Mouse (Mus musculus) stomach, postnatal 0 days (tissue): ENCODE measurements around the gene Fbln1. TPM values are rescaled to one million over a fixed set of nuclear protein-coding genes. Genes with fewer than 3 reads are reported as not detected.

Source experiments
- ATAC-seq: fragments of 200-750 bp; cut with Nextera tagmentation; 2 replicates; pipeline ENCODE4 v1.8.0; 2017; ENCODE audit not compliant: low FRiP score, low TSS enrichment
- DNase-seq: peaks from one replicate; pipeline ENCODE4 v3.0.0-alpha.2; 2016; ENCODE audit warnings: low spot score
- H3K27ac ChIP-seq: fragments of 300-500 bp; sonication (generic); replicated peaks from 2 replicates; pipeline ENCODE4 v1.5.1; 2014; ENCODE audit warnings: mild to moderate bottlenecking, control low read depth
- H3K27me3 ChIP-seq: fragments of 300-500 bp; sonication (generic); 2 replicates; pipeline ENCODE4 v1.6.1; 2014; ENCODE audit warnings: low read length; ENCODE audit not compliant: control insufficient read depth, insufficient read depth
- H3K36me3 ChIP-seq: fragments of 300-500 bp; sonication (generic); 2 replicates; pipeline ENCODE4 v1.6.1; 2014; ENCODE audit warnings: low read length, mixed read lengths; ENCODE audit not compliant: control insufficient read depth, insufficient read depth
- H3K4me1 ChIP-seq: fragments of 300-500 bp; sonication (generic); replicated peaks from 2 replicates; pipeline ENCODE4 v1.6.1; 2014; ENCODE audit warnings: antibody characterized with exemption; ENCODE audit not compliant: control insufficient read depth, insufficient read depth
- H3K4me2 ChIP-seq: fragments of 300-500 bp; sonication (generic); replicated peaks from 2 replicates; pipeline ENCODE4 v1.6.1; 2014; ENCODE audit warnings: low read depth, mild to moderate bottlenecking, control low read depth, moderate library complexity
- H3K4me3 ChIP-seq: fragments of 300-500 bp; sonication (generic); 2 replicates; pipeline ENCODE4 v1.5.1; 2014; ENCODE audit warnings: low read depth, low read length, control low read depth
- H3K9ac ChIP-seq: fragments of 300-500 bp; sonication (generic); 2 replicates; pipeline ENCODE4 v1.6.1; 2014; ENCODE audit warnings: mild to moderate bottlenecking, low read length, control low read depth, mixed read lengths
- H3K9me3 ChIP-seq: fragments of 300-500 bp; sonication (generic); 2 replicates; pipeline ENCODE4 v1.6.1; 2016; ENCODE audit warnings: low read length; ENCODE audit not compliant: control insufficient read depth
- CTCF ChIP-seq: IDR thresholded peaks from 2 replicates; pipeline ENCODE4 v1.5.1; 2016; ENCODE audit warnings: antibody characterized with exemption, low read depth, mild to moderate bottlenecking, moderate library complexity
- EP300 ChIP-seq: optimal IDR thresholded peaks from 2 replicates; pipeline ENCODE3; 2016; ENCODE audit warnings: antibody characterized with exemption
- WGBS: fragments of 180-500 bp; shearing (Covaris S2); extraction: QIAGEN DNeasy Blood & Tissue Kit; methylation state at CpG from one replicate; pipeline ENCODE4 v1.1.7; 2014; 5-methylcytosine and 5-hydroxymethylcytosine counted together
- polyA plus RNA-seq: library from polyadenylated mRNA; unstranded; fragments of >200 nt; fragmentation: Nextera tagmentation; extraction: Ambion mirVana; gene quantifications from 2 replicates; pipeline ENCODE4 v1.2.1, GENCODE M21; 2015

Fbln1 gene
- polyA plus RNA-seq, 1 experiment from 2014 or later, result 112 TPM

DNA sequence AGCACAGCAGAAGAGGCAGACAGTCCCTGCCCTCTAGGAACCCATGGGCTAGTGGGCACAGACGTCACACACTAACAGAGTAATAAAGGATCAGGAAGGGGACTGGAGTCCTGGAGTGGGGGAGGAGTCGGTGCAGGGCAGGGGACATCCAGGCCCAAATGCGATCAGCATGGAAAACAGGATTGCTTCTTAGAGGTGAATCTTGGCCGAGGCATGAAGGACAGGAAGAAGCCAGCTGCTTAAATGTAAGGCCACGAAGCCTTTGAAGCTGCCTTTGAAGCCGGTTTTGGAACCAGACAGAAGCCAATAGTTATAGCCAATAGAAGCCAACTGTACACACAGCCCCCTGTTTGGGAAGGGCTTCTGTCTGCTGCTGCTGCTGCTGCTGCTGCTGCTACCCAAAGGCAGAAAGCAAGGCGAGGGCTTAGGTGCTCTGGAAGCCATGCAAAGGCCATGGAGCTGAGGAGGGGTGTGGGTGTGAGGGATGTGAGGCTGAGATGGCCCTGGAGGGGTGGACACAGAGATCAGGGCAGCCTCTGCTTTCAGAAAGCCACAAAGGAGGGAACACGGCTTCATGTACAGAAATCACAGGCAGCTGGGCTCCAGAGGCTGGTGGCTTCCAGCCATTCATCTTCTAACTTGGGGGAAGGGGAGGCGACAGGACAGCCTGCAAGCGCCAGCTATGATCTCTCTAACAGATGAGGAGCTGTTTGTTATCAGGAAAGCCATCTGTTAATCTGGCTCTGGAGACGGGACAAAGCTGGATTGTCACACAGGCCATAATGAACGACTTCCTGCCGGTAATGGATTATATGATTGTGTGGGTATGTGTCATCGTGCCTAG, 5.1 kb upstream of the Fbln1 start:
- 36% methylated on average over 14 of the region's 14 CpGs for WGBS
- no peaks in the 10 kb centered on the region for H3K36me3 ChIP-seq
- no peak overlapping the region for H3K4me3 ChIP-seq
- no peak overlapping the region for H3K9ac ChIP-seq
- H3K27me3 ChIP-seq, result no peaks in the 10 kb centered on the region
- ATAC-seq (peak; percentile 28; the same call in 1 of the 2 replicates), DNase-seq (peak; percentile 23)
- H3K4me2 ChIP-seq, result no peak overlapping the region
- peak overlapping the region; percentile 78 for H3K27ac ChIP-seq
- no peaks in the 10 kb centered on the region for H3K9me3 ChIP-seq
- H3K4me1 ChIP-seq, result no peaks in the 10 kb centered on the region
- TF ChIP-seq EP300, result no peak
- TF ChIP-seq CTCF, result no peak

DNA sequence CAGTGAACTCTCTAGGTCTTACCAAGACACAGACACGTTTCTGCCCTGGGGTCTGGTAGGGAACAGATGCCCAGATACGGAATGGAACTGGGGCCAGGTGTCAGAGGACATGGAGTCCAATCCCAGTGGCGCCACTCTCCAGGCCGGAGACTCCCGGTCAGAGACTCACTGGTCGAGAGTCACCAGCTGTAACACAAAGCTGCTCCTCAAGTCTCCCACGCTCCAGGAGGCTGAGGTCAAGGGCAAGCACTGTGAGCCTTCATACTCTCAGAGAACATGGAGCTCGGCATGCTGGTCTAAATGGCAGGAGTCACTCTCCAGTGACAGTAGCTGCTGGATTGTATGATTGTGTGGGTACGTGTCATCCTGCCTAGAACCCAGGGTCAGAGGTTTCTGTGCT, 3.5 kb upstream of the Fbln1 start:
- Histone ChIP-seq H3K27me3 (no peaks in the 10 kb centered on the region), H3K36me3 (no peaks in the 10 kb centered on the region), H3K4me3 (no peak overlapping the region), H3K27ac (no peak overlapping the region; the same call in 1 of the 2 replicates), H3K9me3 (no peaks in the 10 kb centered on the region), H3K9ac (no peak overlapping the region), H3K4me2 (no peak overlapping the region), H3K4me1 (no peaks in the 10 kb centered on the region; the same call in 1 of the 2 replicates)
- ATAC-seq, result no peak
- 71% methylated on average over 9 of the region's 9 CpGs for WGBS
- no peak for DNase-seq
- TF ChIP-seq CTCF (no peak), EP300 (no peak)

- Histone ChIP-seq H3K27ac (no peak overlapping the region), H3K4me3 (no peak overlapping the region), H3K9ac (no peak overlapping the region), H3K9me3 (no peaks in the 10 kb centered on the region), H3K36me3 (no peaks in the 10 kb centered on the region), H3K27me3 (no peaks in the 10 kb centered on the region), H3K4me2 (no peak overlapping the region), H3K4me1 (no peaks in the 10 kb centered on the region; the same call in 1 of the 2 replicates)
- DNase-seq (no peak), ATAC-seq (no peak)
- 48% methylated on average over 5 of the region's 5 CpGs for WGBS
- TF ChIP-seq CTCF (no peak), EP300 (no peak)
Measured at GRCm38 (mm10) chr15:85202787-85203186, 3.0 kb upstream of the Fbln1 start.

DNA sequence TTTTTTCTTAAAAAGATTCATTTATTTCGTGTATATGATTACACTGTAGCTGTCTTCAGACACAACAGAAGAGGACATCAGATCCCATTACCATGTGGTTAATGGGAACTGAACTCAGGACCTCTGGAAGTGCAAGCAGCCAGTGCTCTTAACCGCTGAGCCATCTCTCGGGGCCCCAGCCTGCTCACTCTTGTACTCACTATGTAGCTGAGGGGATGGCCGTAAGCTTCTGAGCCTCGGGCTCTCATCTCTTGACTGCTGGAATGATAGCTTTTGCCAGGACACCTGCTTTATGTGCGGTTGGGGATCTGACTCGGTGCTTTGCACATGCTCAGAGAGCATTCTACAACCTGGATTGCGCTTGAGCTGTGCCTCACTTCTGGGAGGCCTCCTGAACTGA, 1.4 kb upstream of the Fbln1 start:
- H3K9ac ChIP-seq, result no peak overlapping the region
- H3K27me3 ChIP-seq, result no peaks in the 10 kb centered on the region
- H3K36me3 ChIP-seq, result no peaks in the 10 kb centered on the region
- no peaks in the 10 kb centered on the region; the same call in 1 of the 2 replicates for H3K4me1 ChIP-seq
- DNase-seq (no peak), ATAC-seq (no peak)
- WGBS, result 62% methylated on average over 8 of the region's 8 CpGs
- H3K4me3 ChIP-seq, result no peak overlapping the region
- no peak overlapping the region for H3K4me2 ChIP-seq
- no peaks in the 10 kb centered on the region for H3K9me3 ChIP-seq
- no peak overlapping the region for H3K27ac ChIP-seq
- TF ChIP-seq CTCF (no peak), EP300 (no peak)

DNA sequence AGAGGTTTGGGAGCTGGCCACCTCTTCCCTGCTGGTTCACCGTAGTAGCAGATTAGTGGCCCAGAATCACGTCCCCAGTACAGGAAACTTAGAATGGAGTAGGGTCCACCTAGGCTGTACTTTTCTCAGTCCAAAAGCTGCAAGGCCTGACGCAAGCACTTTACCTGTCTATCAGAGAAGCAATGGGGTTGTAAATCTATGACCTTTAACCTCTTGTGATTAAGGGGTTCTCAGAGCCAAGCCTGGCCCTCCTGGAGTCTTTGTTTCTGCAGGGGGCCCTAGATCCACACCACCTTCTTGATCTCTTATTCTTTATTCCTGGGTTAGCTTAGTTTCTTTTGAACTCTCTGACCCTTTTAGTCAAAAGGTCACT, 940 bp downstream of the Fbln1 start:
- Histone ChIP-seq H3K4me2 (peak overlapping the region; percentile 94), H3K36me3 (no peaks in the 10 kb centered on the region), H3K4me1 (no peaks in the 10 kb centered on the region; the same call in 1 of the 2 replicates), H3K9me3 (no peaks in the 10 kb centered on the region), H3K27ac (peak overlapping the region; percentile 87), H3K27me3 (no peaks in the 10 kb centered on the region), H3K4me3 (peak overlapping the region; percentile 53), H3K9ac (peak overlapping the region; percentile 81)
- DNase-seq, result no peak
- 21% methylated on average over 3 of the region's 3 CpGs for WGBS
- TF ChIP-seq EP300, result no peak
- no peak for TF ChIP-seq CTCF
- no peak for ATAC-seq

DNA sequence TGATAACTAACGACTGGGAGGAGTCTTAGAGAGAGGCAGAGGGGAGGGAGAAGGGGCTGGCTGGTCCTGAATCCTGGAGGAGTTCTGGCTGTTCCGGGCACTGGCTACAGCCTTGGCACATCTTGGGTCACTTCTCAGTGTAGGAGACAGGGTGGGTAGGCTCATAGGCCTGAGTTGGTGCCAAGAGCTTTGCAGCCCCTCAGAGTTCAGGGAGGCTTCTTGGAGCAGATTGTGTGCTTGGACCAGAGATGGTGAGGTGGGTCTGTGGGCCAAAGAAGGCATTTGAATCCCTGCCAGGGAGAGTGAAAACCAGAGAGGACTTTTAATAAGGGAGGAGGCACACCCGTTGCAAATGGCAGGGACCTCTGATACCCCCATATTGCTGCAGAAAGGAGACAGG, 1.3 kb downstream of the Fbln1 start:
- H3K36me3 ChIP-seq, result no peaks in the 10 kb centered on the region
- 10% methylated on average over 3 of the region's 3 CpGs for WGBS

More for the DNA sequence above, 1.3 kb downstream of the Fbln1 start:
- DNase-seq, result no peak
- H3K27me3 ChIP-seq, result no peaks in the 10 kb centered on the region
- H3K4me2 ChIP-seq, result peak overlapping the region; percentile 94
- no peaks in the 10 kb centered on the region for H3K9me3 ChIP-seq
- peak overlapping the region; percentile 87 for H3K27ac ChIP-seq
- TF ChIP-seq EP300 (no peak), CTCF (no peak)
- H3K9ac ChIP-seq, result peak overlapping the region; percentile 81
- ATAC-seq, result no peak
- peak overlapping the region; percentile 53 for H3K4me3 ChIP-seq
- no peaks in the 10 kb centered on the region; the same call in 1 of the 2 replicates for H3K4me1 ChIP-seq
